Mouse (Mus musculus): ENCODE measurements at regions not wholly inside any gene's neighbourhood (a gene's known extent, or its start where the extent isn't known, plus 50 kb on each side); places are given as distances from the start of the nearest gene placed in this dataset.

GRCm38 (mm10) chr16:7647275-7647926, 777.5 kb downstream of the Tmem114 start:
- no peak for DNase-seq (ENCODE audit: low spot score)

- no peak for DNase-seq (ENCODE audit: low spot score)
Observed at GRCm38 (mm10) chr16:7644363-7644762, 780.6 kb downstream of the Tmem114 start.

GRCm38 (mm10) chr16:7638955-7639755, 785.8 kb downstream of the Tmem114 start:
- DNase-seq (ENCODE audit: low spot score), result no peak

GRCm38 (mm10) chr16:7637993-7638392, 786.9 kb downstream of the Tmem114 start:
- DNase-seq (ENCODE audit: low spot score), result no peak

GRCm38 (mm10) chr16:7637121-7637700, 787.7 kb downstream of the Tmem114 start:
- DNase-seq (ENCODE audit: low spot score), result no peak

- DNase-seq (ENCODE audit: low spot score), result no peak
Observed at GRCm38 (mm10) chr16:7636326-7636725, 788.6 kb downstream of the Tmem114 start.

- no peak for DNase-seq (ENCODE audit: low spot score)
Observed at GRCm38 (mm10) chr16:7632474-7632873, 792.5 kb downstream of the Tmem114 start.

- DNase-seq (ENCODE audit: low spot score), result no peak
Observed at GRCm38 (mm10) chr16:7628351-7628750, 796.6 kb downstream of the Tmem114 start.

GRCm38 (mm10) chr16:7606602-7607001, 818.3 kb downstream of the Tmem114 start:
- DNase-seq (ENCODE audit: low spot score), result no peak

GRCm38 (mm10) chr16:7602428-7602827, 822.5 kb downstream of the Tmem114 start:
- DNase-seq (ENCODE audit: low spot score), result no peak

- DNase-seq (ENCODE audit: low spot score), result no peak
Observed at GRCm38 (mm10) chr16:7574879-7575278, 850.1 kb downstream of the Tmem114 start.

- no peak for DNase-seq (ENCODE audit: low spot score)
Observed at GRCm38 (mm10) chr16:7560841-7561240, 864.1 kb downstream of the Tmem114 start.

- DNase-seq (ENCODE audit: low spot score), result no peak
Observed at GRCm38 (mm10) chr16:7559177-7559576, 865.8 kb downstream of the Tmem114 start.

GRCm38 (mm10) chr16:7558637-7559036, 866.3 kb downstream of the Tmem114 start:
- DNase-seq (ENCODE audit: low spot score), result no peak

GRCm38 (mm10) chr16:7555911-7556310, 869.0 kb downstream of the Tmem114 start:
- DNase-seq (ENCODE audit: low spot score), result no peak

- DNase-seq (ENCODE audit: low spot score), result no peak
Observed at GRCm38 (mm10) chr16:7549568-7549967, 875.4 kb downstream of the Tmem114 start.

GRCm38 (mm10) chr16:7544067-7544466, 880.9 kb downstream of the Tmem114 start:
- no peak for DNase-seq (ENCODE audit: low spot score)

- DNase-seq (ENCODE audit: low spot score), result no peak
Observed at GRCm38 (mm10) chr16:7529811-7530210, 895.1 kb downstream of the Tmem114 start.

GRCm38 (mm10) chr16:7528963-7529362, 896.0 kb downstream of the Tmem114 start:
- no peak for DNase-seq (ENCODE audit: low spot score)

- no peak for DNase-seq (ENCODE audit: low spot score)
Observed at GRCm38 (mm10) chr16:7527923-7528776, 896.8 kb downstream of the Tmem114 start.

- DNase-seq (ENCODE audit: low spot score), result no peak
Observed at GRCm38 (mm10) chr16:7518711-7519110, 906.2 kb downstream of the Tmem114 start.
